Mouse (Mus musculus) neural tube, embryonic 13.5 days (tissue): ENCODE measurements around the gene Nlgn1. TPM values are rescaled to one million over a fixed set of nuclear protein-coding genes. Genes with fewer than 3 reads are reported as not detected.

Experiments
- ATAC-seq: fragments of 200-750 bp; cut with Nextera tagmentation; 2 replicates; pipeline ENCODE4 v1.8.0; 2017; ENCODE audit warnings: low read depth, mild to moderate bottlenecking, moderate TSS enrichment, moderate library complexity
- H3K27ac ChIP-seq: fragments of 300-500 bp; sonication (generic); replicated peaks from 2 replicates; pipeline ENCODE4 v1.5.1; 2015; ENCODE audit warnings: moderate library complexity, mild to moderate bottlenecking, inconsistent platforms
- H3K27me3 ChIP-seq: fragments of 300-500 bp; sonication (generic); 2 replicates; pipeline ENCODE4 v1.6.1; 2015; ENCODE audit warnings: mild to moderate bottlenecking, inconsistent platforms
- H3K36me3 ChIP-seq: fragments of 300-500 bp; sonication (generic); 2 replicates; pipeline ENCODE4 v1.6.1; 2015; ENCODE audit warnings: mild to moderate bottlenecking, inconsistent platforms
- H3K4me1 ChIP-seq: fragments of 300-500 bp; sonication (generic); replicated peaks from 2 replicates; pipeline ENCODE4 v1.6.1; 2015; ENCODE audit warnings: inconsistent platforms
- H3K4me2 ChIP-seq: fragments of 300-500 bp; sonication (generic); 2 replicates; pipeline ENCODE4 v1.6.1; 2015; ENCODE audit warnings: inconsistent platforms, mild to moderate bottlenecking, moderate library complexity
- H3K4me3 ChIP-seq: fragments of 300-500 bp; sonication (generic); 2 replicates; pipeline ENCODE4 v1.5.1; 2015; ENCODE audit warnings: mild to moderate bottlenecking, inconsistent platforms
- H3K9ac ChIP-seq: fragments of 300-500 bp; sonication (generic); 2 replicates; pipeline ENCODE4 v1.6.1; 2015; ENCODE audit warnings: moderate library complexity, mild to moderate bottlenecking, inconsistent platforms
- H3K9me3 ChIP-seq: fragments of 300-500 bp; sonication (generic); 2 replicates; pipeline ENCODE4 v1.6.1; 2016; ENCODE audit warnings: inconsistent platforms
- WGBS: fragments of 180-500 bp; shearing (Covaris S2); methylation state at CpG from one replicate; pipeline ENCODE4 v1.1.7; 2015; 5-methylcytosine and 5-hydroxymethylcytosine counted together
- polyA plus RNA-seq: library from polyadenylated mRNA; unstranded; fragments of >200 nt; fragmentation: Nextera tagmentation; extraction: Ambion mirVana; gene quantifications from 2 replicates; pipeline ENCODE4 v1.2.1, GENCODE M21; 2015

Gene Nlgn1
- polyA plus RNA-seq, 1 experiment from 2014 or later = 13.7 TPM

GRCm38 (mm10) chr3:25897456-25897855 lies 434.8 kb downstream of the Nlgn1 start:
- Histone ChIP-seq H3K27ac (no peak overlapping the region), H3K9ac (no peak overlapping the region), H3K36me3 (no peaks in the 10 kb centered on the region), H3K4me2 (no peak overlapping the region), H3K27me3 (no peaks in the 10 kb centered on the region), H3K4me3 (no peak overlapping the region), H3K4me1 (no peaks in the 10 kb centered on the region), H3K9me3 (peaks cover 14% of the 10 kb centered on the region)
- no peak for ATAC-seq

- 69% methylated on average over 2 of the region's 2 CpGs for WGBS
- H3K27me3 ChIP-seq = no peaks in the 10 kb centered on the region
- H3K4me1 ChIP-seq = no peaks in the 10 kb centered on the region
- H3K9ac ChIP-seq = no peak overlapping the region
- H3K4me3 ChIP-seq = no peak overlapping the region
- H3K27ac ChIP-seq = no peak overlapping the region
- H3K36me3 ChIP-seq = no peaks in the 10 kb centered on the region
- no peak for ATAC-seq
- H3K4me2 ChIP-seq = no peak overlapping the region
- no peaks in the 10 kb centered on the region for H3K9me3 ChIP-seq
Observed at GRCm38 (mm10) chr3:25884797-25885196, 447.5 kb downstream of the Nlgn1 start.

GRCm38 (mm10) chr3:25869161-25869560 lies 463.1 kb downstream of the Nlgn1 start:
- no peaks in the 10 kb centered on the region for H3K4me1 ChIP-seq
- no peak overlapping the region for H3K4me2 ChIP-seq
- H3K9me3 ChIP-seq = no peaks in the 10 kb centered on the region
- no peak overlapping the region for H3K27ac ChIP-seq
- no peaks in the 10 kb centered on the region for H3K36me3 ChIP-seq
- no peak for ATAC-seq
- no peak overlapping the region for H3K9ac ChIP-seq
- H3K4me3 ChIP-seq = no peak overlapping the region
- H3K27me3 ChIP-seq = no peaks in the 10 kb centered on the region

GRCm38 (mm10) chr3:25858384-25858783 lies 473.9 kb downstream of the Nlgn1 start:
- no peaks in the 10 kb centered on the region for H3K9me3 ChIP-seq
- ATAC-seq = no peak
- no peaks in the 10 kb centered on the region for H3K4me1 ChIP-seq
- no peak overlapping the region for H3K4me2 ChIP-seq
- H3K27me3 ChIP-seq = no peaks in the 10 kb centered on the region
- no peak overlapping the region for H3K4me3 ChIP-seq
- no peak overlapping the region for H3K27ac ChIP-seq
- no peak overlapping the region for H3K9ac ChIP-seq
- no peaks in the 10 kb centered on the region for H3K36me3 ChIP-seq

- ATAC-seq = no peak
Observed at GRCm38 (mm10) chr3:25844686-25845462, 487.4 kb downstream of the Nlgn1 start.

GRCm38 (mm10) chr3:25830237-25830636 lies 502.0 kb downstream of the Nlgn1 start:
- H3K4me3 ChIP-seq = no peak overlapping the region
- no peaks in the 10 kb centered on the region for H3K9me3 ChIP-seq
- no peaks in the 10 kb centered on the region for H3K27me3 ChIP-seq
- no peak overlapping the region for H3K27ac ChIP-seq
- H3K4me2 ChIP-seq = no peak overlapping the region
- H3K9ac ChIP-seq = no peak overlapping the region
- no peak for ATAC-seq
- H3K4me1 ChIP-seq = no peaks in the 10 kb centered on the region
- 81% methylated on average over 2 of the region's 2 CpGs for WGBS
- H3K36me3 ChIP-seq = no peaks in the 10 kb centered on the region

More at GRCm38 (mm10) chr3:25844686-25845462, 487.4 kb downstream of the Nlgn1 start:
- Histone ChIP-seq H3K4me1 (no peaks in the 10 kb centered on the region), H3K9me3 (no peaks in the 10 kb centered on the region), H3K27me3 (no peaks in the 10 kb centered on the region), H3K27ac (no peak overlapping the region), H3K36me3 (no peaks in the 10 kb centered on the region), H3K4me2 (no peak overlapping the region), H3K9ac (no peak overlapping the region), H3K4me3 (no peak overlapping the region)
- 90% methylated on average over 7 of the region's 7 CpGs for WGBS

- 96% methylated on average over 3 of the region's 3 CpGs for WGBS
- Histone ChIP-seq H3K9me3 (no peaks in the 10 kb centered on the region), H3K36me3 (no peaks in the 10 kb centered on the region), H3K4me1 (no peaks in the 10 kb centered on the region), H3K27ac (no peak overlapping the region), H3K9ac (no peak overlapping the region), H3K4me2 (no peak overlapping the region), H3K4me3 (no peak overlapping the region), H3K27me3 (no peaks in the 10 kb centered on the region)
- no peak for ATAC-seq
Observed at GRCm38 (mm10) chr3:25813368-25813767, 518.9 kb downstream of the Nlgn1 start.

GRCm38 (mm10) chr3:25807559-25807958 lies 524.7 kb downstream of the Nlgn1 start:
- 0 out of 2 replicates have a peak overlapping the region, but pooled peaks have one; percentile 28 for H3K27ac ChIP-seq
- H3K9me3 ChIP-seq = no peaks in the 10 kb centered on the region
- peak; percentile 98 for ATAC-seq
- H3K4me1 ChIP-seq = peaks cover 9% of the 10 kb centered on the region
- no peak overlapping the region for H3K9ac ChIP-seq
- no peaks in the 10 kb centered on the region for H3K36me3 ChIP-seq
- no peak overlapping the region for H3K4me3 ChIP-seq
- H3K4me2 ChIP-seq = no peak overlapping the region; the same call in 1 of the 2 replicates
- WGBS = 11% methylated on average over 3 of the region's 3 CpGs
- no peaks in the 10 kb centered on the region for H3K27me3 ChIP-seq

- 83% methylated on average over 2 of the region's 2 CpGs for WGBS
- H3K27me3 ChIP-seq = no peaks in the 10 kb centered on the region
- H3K4me1 ChIP-seq = no peaks in the 10 kb centered on the region
- H3K9ac ChIP-seq = no peak overlapping the region
- no peak overlapping the region for H3K4me3 ChIP-seq
- H3K36me3 ChIP-seq = no peaks in the 10 kb centered on the region
- no peak overlapping the region for H3K4me2 ChIP-seq
- no peak overlapping the region for H3K27ac ChIP-seq
- ATAC-seq = no peak
- H3K9me3 ChIP-seq = no peaks in the 10 kb centered on the region
Observed at GRCm38 (mm10) chr3:25781651-25782050, 550.6 kb downstream of the Nlgn1 start.

- Histone ChIP-seq H3K9me3 (no peaks in the 10 kb centered on the region), H3K4me2 (no peak overlapping the region), H3K27ac (no peak overlapping the region), H3K4me3 (no peak overlapping the region), H3K4me1 (no peaks in the 10 kb centered on the region), H3K36me3 (no peaks in the 10 kb centered on the region), H3K9ac (no peak overlapping the region), H3K27me3 (no peaks in the 10 kb centered on the region)
- ATAC-seq = no peak
- WGBS = 92% methylated on average over 6 of the region's 6 CpGs
Observed at GRCm38 (mm10) chr3:25775437-25775836, 556.8 kb downstream of the Nlgn1 start.

- H3K4me2 ChIP-seq = no peak overlapping the region
- H3K27ac ChIP-seq = no peak overlapping the region
- no peaks in the 10 kb centered on the region for H3K36me3 ChIP-seq
- H3K4me3 ChIP-seq = no peak overlapping the region
- no peaks in the 10 kb centered on the region for H3K27me3 ChIP-seq
- H3K9ac ChIP-seq = no peak overlapping the region
- no peaks in the 10 kb centered on the region for H3K9me3 ChIP-seq
- ATAC-seq = no peak
- H3K4me1 ChIP-seq = no peaks in the 10 kb centered on the region
- WGBS = 67% methylated on average over 4 of the region's 4 CpGs
Observed at GRCm38 (mm10) chr3:25773908-25774307, 558.4 kb downstream of the Nlgn1 start.

- Histone ChIP-seq H3K27ac (no peak overlapping the region), H3K9ac (no peak overlapping the region), H3K4me1 (no peaks in the 10 kb centered on the region), H3K4me3 (no peak overlapping the region), H3K4me2 (no peak overlapping the region), H3K36me3 (no peaks in the 10 kb centered on the region), H3K27me3 (no peaks in the 10 kb centered on the region), H3K9me3 (no peaks in the 10 kb centered on the region)
- no peak for ATAC-seq
Observed at GRCm38 (mm10) chr3:25773467-25773866, 558.8 kb downstream of the Nlgn1 start.

GRCm38 (mm10) chr3:25763689-25764088 lies 568.6 kb downstream of the Nlgn1 start:
- H3K4me3 ChIP-seq = no peak overlapping the region
- no peaks in the 10 kb centered on the region for H3K36me3 ChIP-seq
- H3K9ac ChIP-seq = no peak overlapping the region
- no peaks in the 10 kb centered on the region for H3K4me1 ChIP-seq
- H3K4me2 ChIP-seq = no peak overlapping the region
- no peaks in the 10 kb centered on the region for H3K9me3 ChIP-seq
- H3K27ac ChIP-seq = no peak overlapping the region
- WGBS = 87% methylated on average over 4 of the region's 4 CpGs
- ATAC-seq = no peak
- no peaks in the 10 kb centered on the region for H3K27me3 ChIP-seq
